Mouse (Mus musculus): ENCODE data around the gene Nfxl1. TPM values are rescaled to one million over a fixed set of nuclear protein-coding genes. Genes with fewer than 3 reads are reported as not detected.

The Nfxl1 gene
- polyA plus RNA-seq, 1 experiment from 2014 or later = 17.2 TPM

DNA sequence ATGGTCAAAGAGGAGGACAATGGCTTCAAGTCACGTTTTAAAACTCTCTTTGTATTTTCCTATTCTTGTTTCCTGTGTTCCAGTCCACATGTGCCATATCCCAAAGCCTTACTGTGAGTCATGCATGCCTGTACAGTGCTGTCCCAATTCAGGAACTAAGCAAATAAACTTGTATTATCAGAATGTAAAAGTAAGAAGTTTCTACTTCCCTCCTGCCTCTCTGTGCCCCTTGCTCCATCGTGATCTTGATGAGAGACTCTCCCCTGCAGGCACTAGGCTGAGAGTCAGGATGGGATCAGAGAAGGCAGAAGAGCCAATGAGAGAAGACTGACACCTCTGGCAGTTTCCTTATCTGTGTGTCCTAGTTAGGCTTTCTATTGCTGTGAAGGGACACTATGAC lies 68.3 kb downstream of the Nfxl1 start:
- Histone ChIP-seq H3K9ac (replicated peaks) (no peak overlapping the region), H3K36me3 (no peaks in the 10 kb centered on the region), H3K27ac (no peak overlapping the region), H3K27me3 (no peaks in the 10 kb centered on the region), H3K4me2 (replicated peaks) (no peak overlapping the region), H3K4me1 (replicated peaks) (no peaks in the 10 kb centered on the region), H3K9me3 (no peaks in the 10 kb centered on the region), H3K4me3 (replicated peaks) (no peak overlapping the region)
- no peak for ATAC-seq
- 66% methylated on average over 2 of the region's 2 CpGs for WGBS

- no peak for ATAC-seq
- Histone ChIP-seq H3K9me3 (no peaks in the 10 kb centered on the region), H3K4me2 (replicated peaks) (no peak overlapping the region), H3K4me1 (replicated peaks) (no peaks in the 10 kb centered on the region), H3K27me3 (no peaks in the 10 kb centered on the region), H3K9ac (replicated peaks) (no peak overlapping the region), H3K4me3 (replicated peaks) (no peak overlapping the region), H3K27ac (no peak overlapping the region), H3K36me3 (no peaks in the 10 kb centered on the region)
- WGBS = 29% methylated on average over 7 of the region's 7 CpGs
Observed at GRCm38 (mm10) chr5:72480456-72480855, 79.0 kb downstream of the Nfxl1 start.

- Histone ChIP-seq H3K4me3 (replicated peaks) (no peak overlapping the region), H3K9ac (replicated peaks) (no peak overlapping the region), H3K4me2 (replicated peaks) (no peak overlapping the region), H3K36me3 (no peaks in the 10 kb centered on the region), H3K27ac (no peak overlapping the region), H3K9me3 (no peaks in the 10 kb centered on the region), H3K4me1 (replicated peaks) (no peaks in the 10 kb centered on the region), H3K27me3 (no peaks in the 10 kb centered on the region)
- no peak for ATAC-seq
- WGBS = 76% methylated on average over 12 of the region's 12 CpGs
Observed at GRCm38 (mm10) chr5:72472317-72473009, 87.0 kb downstream of the Nfxl1 start.

- Histone ChIP-seq H3K4me2 (replicated peaks) (no peak overlapping the region), H3K4me1 (replicated peaks) (no peaks in the 10 kb centered on the region), H3K9me3 (no peaks in the 10 kb centered on the region), H3K27ac (no peak overlapping the region), H3K9ac (replicated peaks) (no peak overlapping the region), H3K4me3 (replicated peaks) (no peak overlapping the region), H3K27me3 (no peaks in the 10 kb centered on the region), H3K36me3 (no peaks in the 10 kb centered on the region)
- no peak for ATAC-seq
- 81% methylated on average over 7 of the region's 7 CpGs for WGBS
Observed at GRCm38 (mm10) chr5:72471746-72472145, 87.7 kb downstream of the Nfxl1 start.

DNA sequence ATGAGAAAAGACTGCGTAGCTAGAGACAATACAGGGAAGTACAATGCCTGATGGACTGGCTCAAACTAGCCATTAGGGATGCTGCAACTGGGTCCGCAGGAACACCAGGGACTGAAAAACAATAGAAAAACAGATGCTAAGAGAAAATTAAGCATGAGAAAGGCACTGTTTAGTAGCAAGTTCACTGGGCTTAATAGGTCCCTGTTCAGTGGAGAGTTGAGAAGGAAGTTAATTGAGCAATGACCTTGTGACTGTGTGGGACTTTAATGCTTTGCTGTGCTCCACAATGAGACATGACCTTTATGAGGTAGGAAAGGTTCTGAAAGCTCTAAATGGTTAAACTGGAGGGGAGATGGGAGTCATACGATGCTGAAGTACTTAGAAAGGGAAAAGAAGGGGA lies 94.6 kb downstream of the Nfxl1 start:
- Histone ChIP-seq H3K4me3 (replicated peaks) (no peak overlapping the region), H3K36me3 (no peaks in the 10 kb centered on the region), H3K9me3 (no peaks in the 10 kb centered on the region), H3K27me3 (no peaks in the 10 kb centered on the region), H3K9ac (replicated peaks) (no peak overlapping the region), H3K27ac (no peak overlapping the region), H3K4me1 (replicated peaks) (no peaks in the 10 kb centered on the region), H3K4me2 (replicated peaks) (no peak overlapping the region)
- no peak for ATAC-seq
- WGBS = 70% methylated on average over 3 of the region's 3 CpGs

Other genes with a start within 250 kb of the Nfxl1 start
- 1.7 and 4.1 TPM in 2 replicates for gene Corin, start 55.2 kb downstream of the Nfxl1 start, polyA plus RNA-seq (2015; fragmentation: Nextera tagmentation; extraction: Ambion mirVana)
- 2.3 and 2.4 TPM in 2 replicates for gene Zar1, start 21.6 kb upstream of the Nfxl1 start, polyA plus RNA-seq (2015; fragmentation: Nextera tagmentation; extraction: Ambion mirVana)
- gene Gm5868, start 27.9 kb upstream of the Nfxl1 start, polyA plus RNA-seq (2015; fragmentation: Nextera tagmentation; extraction: Ambion mirVana) = 5.9 and 6.8 TPM in 2 replicates
- not detected in 2 replicates for gene Cnga1, start 84.6 kb upstream of the Nfxl1 start, polyA plus RNA-seq (2015; fragmentation: Nextera tagmentation; extraction: Ambion mirVana)
- gene Nipal1, start 88.1 kb upstream of the Nfxl1 start, polyA plus RNA-seq (2015; fragmentation: Nextera tagmentation; extraction: Ambion mirVana) = 0.79 and 1.5 TPM in 2 replicates
- gene Txk, start 193.1 kb upstream of the Nfxl1 start, polyA plus RNA-seq (2015; fragmentation: Nextera tagmentation; extraction: Ambion mirVana) = 0.07 TPM in 1 of 2 replicates, not detected in the other